Mouse (Mus musculus): Measurements from ENCODE around the gene St8sia4. TPM values are rescaled to one million over a fixed set of nuclear protein-coding genes. Genes with fewer than 3 reads are reported as not detected.

St8sia4 gene
- polyA plus RNA-seq, 1 experiment: 0.02 TPM

- H3K27me3 ChIP-seq (ENCODE audit: control insufficient read depth): no peaks in the 10 kb centered on the region
- H3K9me3 ChIP-seq (ENCODE audit: control insufficient read depth, low read length): no peaks in the 10 kb centered on the region
- H3K36me3 ChIP-seq (ENCODE audit: control insufficient read depth): no peaks in the 10 kb centered on the region
- H3K4me1 ChIP-seq (ENCODE audit: control insufficient read depth): no peaks in the 10 kb centered on the region
- TF ChIP-seq TAL1 (IDR thresholded peaks at IDR 0.05; ENCODE audit: low read length) (no peak), GATA1 (IDR thresholded peaks at IDR 0.05; ENCODE audit: low read length) (no peak)
- H3K4me3 ChIP-seq (replicated peaks): no peak overlapping the region
These were observed 58.3 kb downstream of the St8sia4 start for GRCm38 (mm10) chr1:95609045-95609444.

GRCm38 (mm10) chr1:95605458-95605857 lies 61.9 kb downstream of the St8sia4 start:
- Histone ChIP-seq H3K4me3 (replicated peaks) (no peak overlapping the region), H3K27me3 (ENCODE audit: control insufficient read depth) (no peaks in the 10 kb centered on the region), H3K4me1 (ENCODE audit: control insufficient read depth) (no peaks in the 10 kb centered on the region), H3K36me3 (ENCODE audit: control insufficient read depth) (no peaks in the 10 kb centered on the region), H3K9me3 (ENCODE audit: control insufficient read depth, low read length) (no peaks in the 10 kb centered on the region)
- TF ChIP-seq GATA1 (IDR thresholded peaks at IDR 0.05; ENCODE audit: low read length) (no peak), TAL1 (IDR thresholded peaks at IDR 0.05; ENCODE audit: low read length) (no peak)

GRCm38 (mm10) chr1:95598108-95598507 lies 69.3 kb downstream of the St8sia4 start:
- H3K27me3 ChIP-seq (ENCODE audit: control insufficient read depth): no peaks in the 10 kb centered on the region
- TF ChIP-seq TAL1 (IDR thresholded peaks at IDR 0.05; ENCODE audit: low read length) (no peak), GATA1 (IDR thresholded peaks at IDR 0.05; ENCODE audit: low read length) (no peak)
- no peaks in the 10 kb centered on the region for H3K4me1 ChIP-seq (ENCODE audit: control insufficient read depth)
- H3K36me3 ChIP-seq (ENCODE audit: control insufficient read depth): no peaks in the 10 kb centered on the region
- H3K4me3 ChIP-seq (replicated peaks): no peak overlapping the region
- H3K9me3 ChIP-seq (ENCODE audit: control insufficient read depth, low read length): no peaks in the 10 kb centered on the region

GRCm38 (mm10) chr1:95596825-95597224 lies 70.5 kb downstream of the St8sia4 start:
- Histone ChIP-seq H3K36me3 (ENCODE audit: control insufficient read depth) (no peaks in the 10 kb centered on the region), H3K27me3 (ENCODE audit: control insufficient read depth) (no peaks in the 10 kb centered on the region), H3K4me1 (ENCODE audit: control insufficient read depth) (no peaks in the 10 kb centered on the region), H3K9me3 (ENCODE audit: control insufficient read depth, low read length) (no peaks in the 10 kb centered on the region), H3K4me3 (replicated peaks) (no peak overlapping the region)
- TF ChIP-seq GATA1 (IDR thresholded peaks at IDR 0.05; ENCODE audit: low read length) (no peak), TAL1 (IDR thresholded peaks at IDR 0.05; ENCODE audit: low read length) (no peak)

- TF ChIP-seq GATA1 (IDR thresholded peaks at IDR 0.05; ENCODE audit: low read length): no peak
- TF ChIP-seq TAL1 (IDR thresholded peaks at IDR 0.05; ENCODE audit: low read length): no peak
- H3K9me3 ChIP-seq (ENCODE audit: control insufficient read depth, low read length): no peaks in the 10 kb centered on the region
- no peak overlapping the region for H3K4me3 ChIP-seq (replicated peaks)
- H3K36me3 ChIP-seq (ENCODE audit: control insufficient read depth): no peaks in the 10 kb centered on the region
- no peaks in the 10 kb centered on the region for H3K4me1 ChIP-seq (ENCODE audit: control insufficient read depth)
- no peaks in the 10 kb centered on the region for H3K27me3 ChIP-seq (ENCODE audit: control insufficient read depth)
These were observed 76.3 kb downstream of the St8sia4 start for GRCm38 (mm10) chr1:95591101-95591500.

GRCm38 (mm10) chr1:95590108-95590507 lies 77.3 kb downstream of the St8sia4 start:
- TF ChIP-seq TAL1 (IDR thresholded peaks at IDR 0.05; ENCODE audit: low read length): no peak
- no peak for TF ChIP-seq GATA1 (IDR thresholded peaks at IDR 0.05; ENCODE audit: low read length)
- Histone ChIP-seq H3K4me3 (replicated peaks) (no peak overlapping the region), H3K27me3 (ENCODE audit: control insufficient read depth) (no peaks in the 10 kb centered on the region), H3K4me1 (ENCODE audit: control insufficient read depth) (no peaks in the 10 kb centered on the region), H3K9me3 (ENCODE audit: control insufficient read depth, low read length) (no peaks in the 10 kb centered on the region), H3K36me3 (ENCODE audit: control insufficient read depth) (no peaks in the 10 kb centered on the region)

GRCm38 (mm10) chr1:95589471-95589870 lies 77.9 kb downstream of the St8sia4 start:
- Histone ChIP-seq H3K27me3 (ENCODE audit: control insufficient read depth) (no peaks in the 10 kb centered on the region), H3K9me3 (ENCODE audit: control insufficient read depth, low read length) (no peaks in the 10 kb centered on the region), H3K4me1 (ENCODE audit: control insufficient read depth) (no peaks in the 10 kb centered on the region), H3K4me3 (replicated peaks) (no peak overlapping the region), H3K36me3 (ENCODE audit: control insufficient read depth) (no peaks in the 10 kb centered on the region)
- no peak for TF ChIP-seq TAL1 (IDR thresholded peaks at IDR 0.05; ENCODE audit: low read length)
- TF ChIP-seq GATA1 (IDR thresholded peaks at IDR 0.05; ENCODE audit: low read length): no peak

GRCm38 (mm10) chr1:95583310-95583709 lies 84.1 kb downstream of the St8sia4 start:
- Histone ChIP-seq H3K36me3 (ENCODE audit: control insufficient read depth) (no peaks in the 10 kb centered on the region), H3K4me1 (ENCODE audit: control insufficient read depth) (no peaks in the 10 kb centered on the region), H3K27me3 (ENCODE audit: control insufficient read depth) (no peaks in the 10 kb centered on the region), H3K9me3 (ENCODE audit: control insufficient read depth, low read length) (no peaks in the 10 kb centered on the region), H3K4me3 (replicated peaks) (no peak overlapping the region)
- no peak for TF ChIP-seq TAL1 (IDR thresholded peaks at IDR 0.05; ENCODE audit: low read length)
- no peak for TF ChIP-seq GATA1 (IDR thresholded peaks at IDR 0.05; ENCODE audit: low read length)

GRCm38 (mm10) chr1:95582264-95582663 lies 85.1 kb downstream of the St8sia4 start:
- TF ChIP-seq TAL1 (IDR thresholded peaks at IDR 0.05; ENCODE audit: low read length): no peak
- TF ChIP-seq GATA1 (IDR thresholded peaks at IDR 0.05; ENCODE audit: low read length): no peak
- Histone ChIP-seq H3K27me3 (ENCODE audit: control insufficient read depth) (no peaks in the 10 kb centered on the region), H3K36me3 (ENCODE audit: control insufficient read depth) (no peaks in the 10 kb centered on the region), H3K9me3 (ENCODE audit: control insufficient read depth, low read length) (no peaks in the 10 kb centered on the region), H3K4me1 (ENCODE audit: control insufficient read depth) (no peaks in the 10 kb centered on the region), H3K4me3 (replicated peaks) (no peak overlapping the region)
